Mouse (Mus musculus): Measurements from ENCODE around the gene Kat2b. TPM values are rescaled to one million over a fixed set of nuclear protein-coding genes. Genes with fewer than 3 reads are reported as not detected.

Gene Kat2b
- 2.4 TPM for polyA plus RNA-seq (2012; fragmentation: generic; extraction: Trizol)
- long read RNA-seq, experiment 1, partial matches to known transcripts = 0 of 1 reads
- long read RNA-seq, experiment 1, other reads (novel, unspliced or antisense) = 1 of 1 reads
- long read RNA-seq, experiment 2, full-length matches to known transcripts = 3 of 6 reads
- long read RNA-seq, experiment 2, partial matches to known transcripts = 3 of 6 reads
- long read RNA-seq, experiment 2, other reads (novel, unspliced or antisense) = 0 of 6 reads

DNA sequence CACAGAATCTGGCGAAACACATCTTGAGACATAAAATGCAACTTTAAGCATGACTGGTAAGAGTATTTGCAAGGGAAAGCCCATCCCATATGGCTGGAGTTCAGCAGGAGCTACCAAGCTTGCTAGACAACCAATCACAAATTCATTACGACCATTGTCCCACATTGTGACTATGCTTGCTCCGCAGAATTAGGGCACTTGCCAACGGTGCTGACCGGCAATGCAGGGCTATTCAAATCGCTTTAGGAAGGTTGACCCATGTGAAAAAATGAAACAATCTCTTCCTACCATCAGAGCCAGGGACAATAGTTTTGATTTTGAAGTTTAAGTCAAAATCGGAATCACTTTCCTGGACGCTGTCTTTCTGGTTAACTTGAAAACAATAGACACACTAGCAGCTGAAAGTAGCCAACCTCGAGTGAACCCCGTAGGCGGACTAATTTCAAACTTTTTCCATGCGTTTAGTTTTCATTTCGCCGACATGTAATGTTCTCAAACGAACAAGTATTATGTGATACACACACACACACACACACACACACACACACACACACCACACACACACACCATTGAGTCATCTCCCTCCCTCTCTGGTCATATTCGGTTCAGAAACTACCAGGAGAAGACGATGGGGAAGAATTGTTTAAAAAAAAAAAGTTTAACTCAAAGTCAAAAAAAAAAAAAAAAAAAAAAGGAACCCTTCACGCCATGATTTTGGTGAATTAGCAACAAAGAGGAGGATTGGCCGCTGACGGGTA, at the start of gene Kat2b:
Kat2b (plus strand) TSS at position 701 of the 758 bp plus-strand sequence.
- Histone ChIP-seq H3ac (ENCODE audit: control insufficient read depth, insufficient read length, low read depth) (peak within 1 kb of the TSS; percentile 56), H3K4me3 (ENCODE audit: insufficient read depth, poor library complexity, severe bottlenecking) (peak within 1 kb of the TSS; percentile 68), H3K27me3 (ENCODE audit: control insufficient read depth, insufficient read depth, insufficient read length) (no peaks in the 10 kb centered on the region), H3K79me3 (ENCODE audit: low read depth) (no peaks in the 10 kb centered on the region), H3K79me2 (ENCODE audit: control insufficient read depth, insufficient read depth) (peaks cover 19% of the 10 kb centered on the region), H3K36me3 (ENCODE audit: control insufficient read depth, insufficient read depth) (no peaks in the 10 kb centered on the region)
- TF ChIP-seq CTCF (IDR thresholded peaks at IDR 0.05; ENCODE audit: control insufficient read depth, insufficient read depth, insufficient read length) = no peak
- TF ChIP-seq FOSL1 (IDR thresholded peaks at IDR 0.05; ENCODE audit: insufficient read depth, low read length, poor library complexity, severe bottlenecking) = no peak
- TF ChIP-seq USF1 (IDR thresholded peaks at IDR 0.05; ENCODE audit: low read depth) = no peak
- TF ChIP-seq MYOD1 (IDR thresholded peaks at IDR 0.05; ENCODE audit: control insufficient read depth, insufficient read length, low read depth) = no peak
- TF ChIP-seq MYOG (IDR thresholded peaks at IDR 0.05; ENCODE audit: control insufficient read depth, extremely low read depth, insufficient read length) = no peak
- TF ChIP-seq CEBPB (IDR thresholded peaks at IDR 0.05; ENCODE audit: low read depth) = no peak
- no peak for TF ChIP-seq MAX (IDR thresholded peaks at IDR 0.05)

DNA sequence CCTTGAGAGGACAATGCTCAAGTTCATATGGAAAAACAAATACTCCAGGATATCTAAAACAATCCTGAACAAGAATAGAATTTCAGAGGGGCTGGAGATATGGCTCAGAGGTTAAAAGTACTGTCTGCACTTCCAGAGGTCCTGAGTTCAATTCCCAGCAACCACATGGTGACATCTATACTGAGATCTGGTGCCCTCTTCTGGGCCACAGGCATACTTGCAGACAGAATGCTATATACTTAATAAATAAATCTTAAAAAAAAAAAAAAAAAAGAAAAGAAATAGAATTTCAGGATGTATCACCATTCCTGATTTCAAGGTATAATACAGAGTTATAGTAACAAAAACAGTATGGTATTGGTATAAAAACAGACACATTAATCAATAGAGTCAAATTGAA, 47.3 kb upstream of the Kat2b start:
- Histone ChIP-seq H3K79me3 (ENCODE audit: low read depth) (no peaks in the 10 kb centered on the region), H3K79me2 (ENCODE audit: control insufficient read depth, insufficient read depth) (no peaks in the 10 kb centered on the region), H3K27me3 (ENCODE audit: control insufficient read depth, insufficient read depth, insufficient read length) (no peaks in the 10 kb centered on the region), H3K4me3 (ENCODE audit: insufficient read depth, poor library complexity, severe bottlenecking) (no peak overlapping the region), H3ac (ENCODE audit: control insufficient read depth, insufficient read length, low read depth) (no peak overlapping the region), H3K36me3 (ENCODE audit: control insufficient read depth, insufficient read depth) (peaks cover 7% of the 10 kb centered on the region)
- TF ChIP-seq MYOD1 (IDR thresholded peaks at IDR 0.05; ENCODE audit: control insufficient read depth, insufficient read length, low read depth) (no peak), CEBPB (IDR thresholded peaks at IDR 0.05; ENCODE audit: low read depth) (no peak), USF1 (IDR thresholded peaks at IDR 0.05; ENCODE audit: low read depth) (no peak), FOSL1 (IDR thresholded peaks at IDR 0.05; ENCODE audit: insufficient read depth, low read length, poor library complexity, severe bottlenecking) (no peak), MAX (IDR thresholded peaks at IDR 0.05) (no peak), MYOG (IDR thresholded peaks at IDR 0.05; ENCODE audit: control insufficient read depth, extremely low read depth, insufficient read length) (no peak), CTCF (IDR thresholded peaks at IDR 0.05; ENCODE audit: control insufficient read depth, insufficient read depth, insufficient read length) (no peak)

- peaks cover 4% of the 10 kb centered on the region for H3K36me3 ChIP-seq (ENCODE audit: control insufficient read depth, insufficient read depth)
- H3K79me2 ChIP-seq (ENCODE audit: control insufficient read depth, insufficient read depth) = no peaks in the 10 kb centered on the region
- no peak overlapping the region for H3K4me3 ChIP-seq (ENCODE audit: insufficient read depth, poor library complexity, severe bottlenecking)
- TF ChIP-seq CTCF (IDR thresholded peaks at IDR 0.05; ENCODE audit: control insufficient read depth, insufficient read depth, insufficient read length) = no peak
- no peak for TF ChIP-seq USF1 (IDR thresholded peaks at IDR 0.05; ENCODE audit: low read depth)
- TF ChIP-seq MYOG (IDR thresholded peaks at IDR 0.05; ENCODE audit: control insufficient read depth, extremely low read depth, insufficient read length) = no peak
- TF ChIP-seq MYOD1 (IDR thresholded peaks at IDR 0.05; ENCODE audit: control insufficient read depth, insufficient read length, low read depth) = no peak
- no peak for TF ChIP-seq CEBPB (IDR thresholded peaks at IDR 0.05; ENCODE audit: low read depth)
- H3K79me3 ChIP-seq (ENCODE audit: low read depth) = no peaks in the 10 kb centered on the region
- H3K27me3 ChIP-seq (ENCODE audit: control insufficient read depth, insufficient read depth, insufficient read length) = no peaks in the 10 kb centered on the region
- no peak overlapping the region for H3ac ChIP-seq (ENCODE audit: control insufficient read depth, insufficient read length, low read depth)
Measured at GRCm38 (mm10) chr17:53520509-53520908, 46.2 kb upstream of the Kat2b start.

DNA sequence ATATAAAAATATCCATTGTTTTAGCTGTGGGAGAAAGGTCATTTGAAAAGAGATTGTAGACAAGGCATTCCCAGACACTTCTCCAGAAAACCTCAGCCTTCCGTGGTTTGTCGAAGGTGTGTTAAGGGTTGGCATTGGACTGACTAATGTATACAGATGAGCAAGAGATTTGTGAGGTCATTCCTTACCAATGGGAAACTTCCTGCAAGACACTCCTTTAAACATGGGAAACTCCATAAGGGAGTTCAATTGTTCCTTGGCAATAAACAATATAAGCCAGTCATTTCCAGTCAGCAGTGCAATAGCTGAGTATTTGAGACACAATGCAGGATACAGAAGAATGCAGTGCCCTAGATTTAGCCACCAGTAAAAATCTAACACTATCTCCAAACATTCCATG, 38.6 kb upstream of the Kat2b start:
- H3K79me3 ChIP-seq (ENCODE audit: low read depth) = no peaks in the 10 kb centered on the region
- no peak overlapping the region for H3ac ChIP-seq (ENCODE audit: control insufficient read depth, insufficient read length, low read depth)
- H3K4me3 ChIP-seq (ENCODE audit: insufficient read depth, poor library complexity, severe bottlenecking) = no peak overlapping the region
- H3K36me3 ChIP-seq (ENCODE audit: control insufficient read depth, insufficient read depth) = no peaks in the 10 kb centered on the region
- H3K27me3 ChIP-seq (ENCODE audit: control insufficient read depth, insufficient read depth, insufficient read length) = no peaks in the 10 kb centered on the region
- no peaks in the 10 kb centered on the region for H3K79me2 ChIP-seq (ENCODE audit: control insufficient read depth, insufficient read depth)
- TF ChIP-seq MAX (IDR thresholded peaks at IDR 0.05) (no peak), CTCF (IDR thresholded peaks at IDR 0.05; ENCODE audit: control insufficient read depth, insufficient read depth, insufficient read length) (no peak), FOSL1 (IDR thresholded peaks at IDR 0.05; ENCODE audit: insufficient read depth, low read length, poor library complexity, severe bottlenecking) (no peak), MYOG (IDR thresholded peaks at IDR 0.05; ENCODE audit: control insufficient read depth, extremely low read depth, insufficient read length) (no peak), MYOD1 (IDR thresholded peaks at IDR 0.05; ENCODE audit: control insufficient read depth, insufficient read length, low read depth) (no peak), USF1 (IDR thresholded peaks at IDR 0.05; ENCODE audit: low read depth) (no peak), CEBPB (IDR thresholded peaks at IDR 0.05; ENCODE audit: low read depth) (no peak)

DNA sequence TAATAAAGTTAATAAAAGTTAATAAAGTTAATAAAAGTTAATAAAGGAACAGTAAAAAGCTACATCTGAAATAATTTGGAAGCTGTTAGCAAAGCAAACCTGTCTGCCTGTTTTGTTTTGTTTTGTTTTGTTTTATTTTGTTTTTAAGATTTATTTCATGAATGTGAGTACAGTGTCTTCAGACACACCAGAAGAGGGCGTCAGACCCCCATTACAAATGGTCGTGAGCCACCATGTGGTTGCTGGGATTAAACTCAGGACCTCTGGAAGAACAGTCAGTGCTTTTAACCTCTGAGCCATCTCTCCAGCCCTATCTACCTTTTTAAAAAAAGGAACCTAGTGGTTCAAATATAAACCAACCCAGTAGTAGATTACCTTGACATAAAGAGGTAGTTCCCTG, 35.5 kb upstream of the Kat2b start:
- TF ChIP-seq MYOG (IDR thresholded peaks at IDR 0.05; ENCODE audit: control insufficient read depth, extremely low read depth, insufficient read length) = no peak
- no peak for TF ChIP-seq CEBPB (IDR thresholded peaks at IDR 0.05; ENCODE audit: low read depth)
- no peak for TF ChIP-seq USF1 (IDR thresholded peaks at IDR 0.05; ENCODE audit: low read depth)
- TF ChIP-seq FOSL1 (IDR thresholded peaks at IDR 0.05; ENCODE audit: insufficient read depth, low read length, poor library complexity, severe bottlenecking) = no peak
- TF ChIP-seq MYOD1 (IDR thresholded peaks at IDR 0.05; ENCODE audit: control insufficient read depth, insufficient read length, low read depth) = no peak
- TF ChIP-seq MAX (IDR thresholded peaks at IDR 0.05) = no peak
- no peak for TF ChIP-seq CTCF (IDR thresholded peaks at IDR 0.05; ENCODE audit: control insufficient read depth, insufficient read depth, insufficient read length)
- Histone ChIP-seq H3K27me3 (ENCODE audit: control insufficient read depth, insufficient read depth, insufficient read length) (no peaks in the 10 kb centered on the region), H3K4me3 (ENCODE audit: insufficient read depth, poor library complexity, severe bottlenecking) (no peak overlapping the region), H3K36me3 (ENCODE audit: control insufficient read depth, insufficient read depth) (no peaks in the 10 kb centered on the region), H3K79me2 (ENCODE audit: control insufficient read depth, insufficient read depth) (no peaks in the 10 kb centered on the region), H3K79me3 (ENCODE audit: low read depth) (no peaks in the 10 kb centered on the region), H3ac (ENCODE audit: control insufficient read depth, insufficient read length, low read depth) (no peak overlapping the region)

All from C2C12 (cell line).